Mouse (Mus musculus): ENCODE results near the gene Ndnf. TPM values are rescaled to one million over a fixed set of nuclear protein-coding genes. Genes with fewer than 3 reads are reported as not detected.

Gene Ndnf
- polyA plus RNA-seq, 1 experiment = 8.2 TPM

GRCm38 (mm10) chr6:65759174-65759573, 87.8 kb downstream of the Ndnf start:
- no peak for DNase-seq
- WGBS = 92% methylated on average over 5 of the region's 5 CpGs
- no peak overlapping the region for H3K27ac ChIP-seq (ENCODE audit: insufficient read depth, low read length)
- H3K4me1 ChIP-seq (ENCODE audit: control insufficient read depth, insufficient read depth, low read length) = no peaks in the 10 kb centered on the region
- H3K27me3 ChIP-seq (ENCODE audit: control insufficient read depth, insufficient read depth, low read length) = no peaks in the 10 kb centered on the region
- TF ChIP-seq CTCF (IDR thresholded peaks at IDR 0.05; ENCODE audit: borderline replicate concordance, insufficient read depth, low read depth, low read length) = no peak
- TF ChIP-seq POLR2A (IDR thresholded peaks at IDR 0.05; ENCODE audit: borderline replicate concordance, insufficient read depth, low read length) = no peak
- H3K4me3 ChIP-seq (replicated peaks; ENCODE audit: insufficient read depth, low read depth, low read length) = no peak overlapping the region

DNA sequence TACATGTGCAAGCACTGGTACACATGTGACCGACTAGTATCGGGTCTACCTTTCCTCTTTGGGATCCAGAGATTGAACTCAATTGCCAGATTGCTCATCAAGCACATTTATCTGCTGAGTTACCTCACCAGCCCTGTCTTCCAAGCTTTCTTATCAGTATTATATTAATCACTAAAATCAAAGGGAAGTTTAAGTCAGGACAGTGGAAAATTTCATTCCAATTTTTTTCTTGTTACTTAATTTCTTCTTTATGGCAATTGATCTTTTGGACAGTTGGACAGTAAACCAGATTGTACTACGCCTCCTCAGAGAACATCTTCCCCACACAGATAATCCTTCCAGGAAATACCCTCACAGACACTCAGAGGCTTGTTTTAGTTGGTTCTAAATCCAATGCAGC, 88.7 kb downstream of the Ndnf start:
- WGBS = 95% methylated on average over 3 of the region's 3 CpGs
- Histone ChIP-seq H3K27me3 (ENCODE audit: control insufficient read depth, insufficient read depth, low read length) (no peaks in the 10 kb centered on the region), H3K27ac (ENCODE audit: insufficient read depth, low read length) (no peak overlapping the region), H3K4me1 (ENCODE audit: control insufficient read depth, insufficient read depth, low read length) (no peaks in the 10 kb centered on the region), H3K4me3 (replicated peaks; ENCODE audit: insufficient read depth, low read depth, low read length) (no peak overlapping the region)
- TF ChIP-seq POLR2A (IDR thresholded peaks at IDR 0.05; ENCODE audit: borderline replicate concordance, insufficient read depth, low read length) = no peak
- TF ChIP-seq CTCF (IDR thresholded peaks at IDR 0.05; ENCODE audit: borderline replicate concordance, insufficient read depth, low read depth, low read length) = no peak
- no peak for DNase-seq

Other genes with a start within 250 kb of the Ndnf start
- gene Tnip3, start 146.3 kb upstream of the Ndnf start, polyA plus RNA-seq (2012; rRNA removed) = not detected in 2 replicates
- 5.1 and 6.4 TPM in 2 replicates for gene Prdm5, start 107.4 kb downstream of the Ndnf start, polyA plus RNA-seq (2012; rRNA removed)

Measured in cerebellum, adult 2 months (tissue).